Mouse (Mus musculus): Measurements from ENCODE around the gene Dctn2. TPM values are rescaled to one million over a fixed set of nuclear protein-coding genes. Genes with fewer than 3 reads are reported as not detected.

Gene Dctn2
- polyA plus RNA-seq, 1 experiment from 2014 or later, result 210 TPM

- H3K4me2 ChIP-seq (replicated peaks; ENCODE audit: low read depth, low read length), result no peak overlapping the region
- 80% methylated on average over 7 of the region's 7 CpGs for WGBS
- H3K9ac ChIP-seq (ENCODE audit: low read depth, low read length), result no peak overlapping the region
- DNase-seq (ENCODE audit: low spot score) (no peak), ATAC-seq (ENCODE audit: low FRiP score) (no peak)
- H3K9me3 ChIP-seq (ENCODE audit: control insufficient read depth, low read length), result no peaks in the 10 kb centered on the region
- H3K4me1 ChIP-seq (replicated peaks; ENCODE audit: control insufficient read depth, insufficient read depth, low read length), result peaks cover 9% of the 10 kb centered on the region
- H3K36me3 ChIP-seq (ENCODE audit: control insufficient read depth, insufficient read depth, low read length), result no peaks in the 10 kb centered on the region
- no peak overlapping the region for H3K27ac ChIP-seq (ENCODE audit: low read depth, low read length)
- peaks cover 38% of the 10 kb centered on the region for H3K27me3 ChIP-seq (ENCODE audit: control insufficient read depth, insufficient read depth, low read length)
- H3K4me3 ChIP-seq (ENCODE audit: low read depth, low read length), result no peak overlapping the region
Measured at GRCm38 (mm10) chr10:127330212-127330611, 64.0 kb downstream of the Dctn2 start.

Other genes starting within 250 kb of the Dctn2 start
- 75.6 and 78.7 TPM in 2 replicates for gene Tsfm, start 235.5 kb upstream of the Dctn2 start, polyA plus RNA-seq (2014; fragmentation: Nextera tagmentation; extraction: Ambion mirVana)
- gene Mettl1, start 225.0 kb upstream of the Dctn2 start, polyA plus RNA-seq (2014; fragmentation: Nextera tagmentation; extraction: Ambion mirVana), result 32.4 and 36.7 TPM in 2 replicates
- 0.08 and 0.15 TPM in 2 replicates for gene Eef1akmt3, start 224.9 kb upstream of the Dctn2 start, polyA plus RNA-seq (2014; fragmentation: Nextera tagmentation; extraction: Ambion mirVana)
- 0.11 and 0.20 TPM in 2 replicates for gene Cyp27b1, start 218.1 kb upstream of the Dctn2 start, polyA plus RNA-seq (2014; fragmentation: Nextera tagmentation; extraction: Ambion mirVana)
- 3.6 and 4.2 TPM in 2 replicates for gene March9, start 206.2 kb upstream of the Dctn2 start, polyA plus RNA-seq (2014; fragmentation: Nextera tagmentation; extraction: Ambion mirVana)
- gene Cdk4, start 202.8 kb upstream of the Dctn2 start, polyA plus RNA-seq (2014; fragmentation: Nextera tagmentation; extraction: Ambion mirVana), result 2,639 and 2,665 TPM in 2 replicates
- 111 and 140 TPM in 2 replicates for gene Tspan31, start 196.1 kb upstream of the Dctn2 start, polyA plus RNA-seq (2014; fragmentation: Nextera tagmentation; extraction: Ambion mirVana)
- 0.68 and 1.2 TPM in 2 replicates for gene Agap2, start 191.1 kb upstream of the Dctn2 start, polyA plus RNA-seq (2014; fragmentation: Nextera tagmentation; extraction: Ambion mirVana)
- gene Os9, start 145.2 kb upstream of the Dctn2 start, polyA plus RNA-seq (2014; fragmentation: Nextera tagmentation; extraction: Ambion mirVana), result 40.3 and 46.6 TPM in 2 replicates
- gene B4galnt1, start 101.1 kb upstream of the Dctn2 start, polyA plus RNA-seq (2014; fragmentation: Nextera tagmentation; extraction: Ambion mirVana), result 10.4 and 12.4 TPM in 2 replicates
- 0.73 and 0.96 TPM in 2 replicates for gene Slc26a10, start 85.7 kb upstream of the Dctn2 start, polyA plus RNA-seq (2014; fragmentation: Nextera tagmentation; extraction: Ambion mirVana)
- 30.1 and 32.0 TPM in 2 replicates for gene Arhgef25, start 76.3 kb upstream of the Dctn2 start, polyA plus RNA-seq (2014; fragmentation: Nextera tagmentation; extraction: Ambion mirVana)
- 143 and 158 TPM in 2 replicates for gene Dtx3, start 70.6 kb upstream of the Dctn2 start, polyA plus RNA-seq (2014; fragmentation: Nextera tagmentation; extraction: Ambion mirVana)
- 11.8 and 12.9 TPM in 2 replicates for gene Pip4k2c, start 54.8 kb upstream of the Dctn2 start, polyA plus RNA-seq (2014; fragmentation: Nextera tagmentation; extraction: Ambion mirVana)
- 41.4 and 42.2 TPM in 2 replicates for gene Kif5a, start 3.0 kb upstream of the Dctn2 start, polyA plus RNA-seq (2014; fragmentation: Nextera tagmentation; extraction: Ambion mirVana)
- gene Mbd6, start 22.6 kb downstream of the Dctn2 start, polyA plus RNA-seq (2014; fragmentation: Nextera tagmentation; extraction: Ambion mirVana), result 14.2 and 17.5 TPM in 2 replicates
- gene Mars, start 45.4 kb downstream of the Dctn2 start, polyA plus RNA-seq (2014; fragmentation: Nextera tagmentation; extraction: Ambion mirVana), result 173 and 179 TPM in 2 replicates
- 1.1 and 2.2 TPM in 2 replicates for gene Arhgap9, start 55.6 kb downstream of the Dctn2 start, polyA plus RNA-seq (2014; fragmentation: Nextera tagmentation; extraction: Ambion mirVana)
- 3.0 and 3.2 TPM in 2 replicates for gene Gli1, start 75.6 kb downstream of the Dctn2 start, polyA plus RNA-seq (2014; fragmentation: Nextera tagmentation; extraction: Ambion mirVana)
- 0.05 TPM in 1 of 2 replicates, not detected in the other for gene Inhbe, start 88.0 kb downstream of the Dctn2 start, polyA plus RNA-seq (2014; fragmentation: Nextera tagmentation; extraction: Ambion mirVana)
- gene Inhbc, start 104.1 kb downstream of the Dctn2 start, polyA plus RNA-seq (2014; fragmentation: Nextera tagmentation; extraction: Ambion mirVana), result not detected in 2 replicates
- gene R3hdm2, start 114.0 kb downstream of the Dctn2 start, polyA plus RNA-seq (2014; fragmentation: Nextera tagmentation; extraction: Ambion mirVana), result 26.2 and 33.0 TPM in 2 replicates
- 0.36 and 0.43 TPM in 2 replicates for gene Stac3, start 235.3 kb downstream of the Dctn2 start, polyA plus RNA-seq (2014; fragmentation: Nextera tagmentation; extraction: Ambion mirVana)
- 6.5 and 7.0 TPM in 2 replicates for gene Ndufa4l2, start 248.6 kb downstream of the Dctn2 start, polyA plus RNA-seq (2014; fragmentation: Nextera tagmentation; extraction: Ambion mirVana)